Mouse (Mus musculus): Measurements from ENCODE around the gene Tmem191c.

The Tmem191c gene

DNA sequence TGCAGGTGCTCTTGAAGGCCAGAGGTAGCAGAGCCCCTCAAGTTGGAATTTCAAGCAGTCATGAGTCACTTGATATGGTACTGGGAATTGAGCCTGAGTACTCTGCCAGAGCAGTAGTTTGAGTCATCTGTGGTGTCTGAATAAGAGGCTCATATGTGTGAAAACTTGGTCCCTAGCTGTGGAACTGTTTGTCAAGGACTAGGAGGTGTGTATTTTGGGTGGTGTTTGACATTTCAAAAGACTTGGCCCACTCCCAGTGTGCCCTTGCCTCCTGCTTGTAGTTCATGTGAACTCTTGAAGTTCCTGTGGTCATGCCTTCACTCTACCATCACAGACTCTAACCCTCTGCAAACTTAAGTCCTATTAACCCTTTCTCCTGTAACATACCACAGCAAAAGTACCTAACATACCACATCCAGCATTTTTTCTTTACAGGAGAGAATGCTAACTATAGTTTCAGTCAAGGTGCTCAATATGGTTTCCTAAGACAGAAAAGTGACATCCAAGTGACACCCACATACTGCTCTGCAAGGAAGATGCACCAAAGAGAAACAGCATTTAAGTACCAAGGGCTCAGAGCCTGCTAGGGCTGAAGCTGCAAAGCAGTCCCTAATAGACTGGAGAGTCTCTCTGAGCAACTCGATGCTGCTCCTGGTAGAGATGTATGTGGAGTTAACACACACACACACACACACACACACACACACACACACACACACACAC lies 54.1 kb downstream of the Tmem191c start:
- peak; percentile 57 for DNase-seq (ENCODE audit: low read depth, low spot score)

DNA sequence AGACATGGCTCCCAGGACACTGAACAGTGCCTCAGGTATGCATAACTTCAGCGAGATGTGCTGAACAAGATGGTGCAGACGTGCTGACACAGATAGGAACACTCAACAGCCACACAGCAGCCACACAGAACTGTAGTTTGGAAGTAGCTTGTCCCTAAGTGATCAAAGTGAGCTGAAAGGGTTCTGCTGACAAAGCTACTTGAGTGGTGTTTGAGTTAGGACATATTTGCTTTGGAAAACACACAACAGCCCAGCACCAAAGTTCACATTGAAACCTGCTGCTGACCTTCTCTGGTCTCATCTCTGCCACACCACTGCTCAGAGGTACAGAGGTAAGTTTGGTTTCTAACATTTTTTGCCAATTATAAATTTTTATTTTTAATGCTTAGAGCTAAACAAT lies 55.2 kb downstream of the Tmem191c start, which contains the start of gene Serpind1:
Serpind1 (plus strand) TSS at position 256 of the 400 bp plus-strand sequence.
- DNase-seq (ENCODE audit: low read depth, low spot score): no peak

DNA sequence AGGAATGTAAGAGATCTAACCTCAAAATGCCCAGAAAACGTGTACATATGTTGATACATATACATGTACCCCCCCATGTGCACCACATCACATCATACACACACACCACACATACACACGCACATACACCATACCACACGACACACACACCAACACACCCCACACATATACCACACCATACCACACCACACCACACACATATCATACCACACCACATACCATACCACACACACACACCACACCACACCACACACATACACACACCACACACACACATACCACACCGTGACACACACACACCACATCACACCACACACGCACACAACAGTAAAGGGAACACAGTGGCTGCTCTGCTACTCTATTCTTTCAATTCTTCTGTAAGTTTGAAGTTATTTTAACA lies 56.0 kb downstream of the Tmem191c start:
- DNase-seq (ENCODE audit: low read depth, low spot score): no peak

All from 3T3-L1 (cell line).